Mouse (Mus musculus) embryonic fibroblast, embryonic 13.5 days (primary cell): ENCODE measurements around the gene Cbll1.

Source experiments
- CTCF ChIP-seq: IDR thresholded peaks from 2 replicates; pipeline ENCODE4 v1.5.1; 2011; ENCODE audit warnings: mild to moderate bottlenecking, control low read depth, low read length, moderate library complexity, borderline replicate concordance; ENCODE audit not compliant: insufficient read depth
- POLR2A ChIP-seq: IDR thresholded peaks from 2 replicates; pipeline ENCODE4 v1.6.1; 2011; ENCODE audit warnings: low read depth, mild to moderate bottlenecking, control low read depth, low read length, moderate library complexity

GRCm38 (mm10) chr12:31539783-31540182 is 40.4 kb upstream of the Cbll1 start:
- TF ChIP-seq CTCF (no peak), POLR2A (no peak)
